Mouse (Mus musculus) forebrain, embryonic 10.5 days (tissue): ENCODE measurements around the gene Sf3a3. TPM values are rescaled to one million over a fixed set of nuclear protein-coding genes. Genes with fewer than 3 reads are reported as not detected.
A peak's percentile ranks its signal among the peaks of the same experiment; 100 is the strongest.

Experiments
- DNase-seq: peaks from one replicate; pipeline ENCODE4 v3.0.0-alpha.2; 2017; ENCODE audit warnings: low spot score; ENCODE audit errors: extremely low spot score
- H3K27ac ChIP-seq: fragments of 300-500 bp; sonication (generic); 2 replicates; pipeline ENCODE4 v1.5.1; 2016; ENCODE audit warnings: mild to moderate bottlenecking
- H3K27me3 ChIP-seq: fragments of 300-500 bp; sonication (generic); 2 replicates; pipeline ENCODE4 v1.6.1; 2016; ENCODE audit warnings: mild to moderate bottlenecking; ENCODE audit not compliant: poor library complexity, severe bottlenecking
- H3K36me3 ChIP-seq: fragments of 300-500 bp; sonication (generic); replicated peaks from 2 replicates; pipeline ENCODE4 v1.6.1; 2016; ENCODE audit warnings: mild to moderate bottlenecking, moderate library complexity
- H3K4me1 ChIP-seq: fragments of 300-500 bp; sonication (generic); 2 replicates; pipeline ENCODE4 v1.6.1; 2016
- H3K4me3 ChIP-seq: fragments of 300-500 bp; sonication (generic); 2 replicates; pipeline ENCODE4 v1.5.1; 2016; ENCODE audit warnings: mild to moderate bottlenecking, moderate library complexity
- H3K9me3 ChIP-seq: fragments of 300-500 bp; sonication (generic); 2 replicates; pipeline ENCODE4 v1.6.1; 2016; ENCODE audit warnings: mild to moderate bottlenecking, moderate library complexity
- WGBS: fragments of 180-500 bp; shearing (Covaris S2); methylation state at CpG from one replicate; pipeline ENCODE4 v1.1.7; 2016; 5-methylcytosine and 5-hydroxymethylcytosine counted together
- polyA plus RNA-seq: library from polyadenylated mRNA; unstranded; fragments of >200 nt; fragmentation: Nextera tagmentation; extraction: Ambion mirVana; gene quantifications from 2 replicates; pipeline ENCODE4 v1.2.1, GENCODE M21; 2016

Sf3a3 gene
- polyA plus RNA-seq, 1 experiment from 2014 or later: 269 TPM

DNA sequence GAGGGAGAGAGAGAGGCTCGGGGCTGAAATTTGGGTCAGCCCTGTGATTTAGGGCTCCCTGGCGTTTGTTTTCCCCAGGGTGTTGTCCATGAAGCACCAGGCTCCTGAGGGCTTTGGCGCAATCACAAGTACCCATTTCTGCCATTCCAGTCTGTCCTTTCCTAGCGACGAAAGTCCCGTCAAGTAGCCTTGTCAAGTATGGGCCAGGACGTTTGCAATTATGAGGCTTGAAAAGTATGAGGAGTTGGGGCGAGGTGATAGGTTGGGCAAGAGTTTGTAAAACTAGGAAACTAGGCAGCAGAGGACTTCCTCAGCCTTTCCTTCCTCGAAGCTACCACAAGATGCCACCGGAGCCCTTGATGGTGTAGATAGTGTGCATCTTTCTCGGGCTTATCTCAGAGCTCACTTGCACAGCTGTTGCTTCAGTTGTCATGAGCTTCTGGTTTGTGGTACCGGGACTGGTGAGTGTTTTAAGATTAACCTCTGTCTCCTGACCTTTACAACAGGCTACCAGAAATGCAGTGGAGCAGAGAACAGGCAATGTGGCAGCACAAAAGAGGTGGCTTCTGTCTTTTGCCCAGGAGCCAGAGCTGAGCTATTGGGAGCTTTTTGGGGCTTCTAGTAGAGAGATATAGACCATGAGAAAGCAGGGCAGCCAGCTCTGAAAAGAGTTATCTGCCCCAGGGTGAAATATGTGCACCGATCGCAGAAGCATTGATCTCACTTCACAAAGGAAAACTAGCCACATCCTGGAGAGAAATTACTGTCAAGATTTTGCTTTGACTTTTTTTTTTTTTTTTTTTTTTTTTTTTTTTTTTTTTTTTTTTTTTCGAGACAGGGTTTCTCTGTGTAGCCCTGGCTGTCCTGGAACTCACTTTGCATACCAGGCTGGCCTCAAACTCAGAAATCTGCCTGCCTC lies 38.0 kb downstream of the Sf3a3 start:
- Histone ChIP-seq H3K27ac (peak overlapping the region; percentile 84; the same call in 1 of the 2 replicates), H3K9me3 (no peaks in the 10 kb centered on the region), H3K36me3 (no peaks in the 10 kb centered on the region), H3K4me3 (peak overlapping the region; percentile 75), H3K4me1 (peaks cover 34% of the 10 kb centered on the region), H3K27me3 (peaks cover 17% of the 10 kb centered on the region)
- no peak for DNase-seq
- WGBS: 16% methylated on average over 14 of the region's 15 CpGs

DNA sequence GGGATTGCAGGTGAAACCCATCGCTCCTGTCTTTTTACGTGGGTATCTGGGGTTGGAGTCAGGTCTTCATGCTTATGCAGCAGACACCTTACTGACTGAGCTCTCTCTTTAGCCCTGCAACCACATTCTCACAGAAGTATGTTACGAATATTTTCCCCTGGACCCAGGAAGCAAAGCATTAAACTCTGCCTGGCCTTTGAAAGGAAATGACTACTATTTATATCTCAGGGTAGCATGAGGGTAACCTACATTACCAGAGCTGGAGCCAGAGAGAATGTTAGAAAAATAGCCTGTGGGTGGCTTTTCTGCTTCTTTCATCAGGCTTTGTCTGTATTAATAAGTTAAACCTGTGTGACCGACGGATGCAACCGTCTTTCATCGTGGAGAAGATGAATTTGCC lies 41.0 kb downstream of the Sf3a3 start:
- Histone ChIP-seq H3K4me3 (no peak overlapping the region), H3K27ac (no peak overlapping the region), H3K36me3 (0 out of 2 replicates have a peak, but pooled peaks cover 5% of the 10 kb centered on the region), H3K4me1 (peaks cover 33% of the 10 kb centered on the region), H3K9me3 (no peaks in the 10 kb centered on the region), H3K27me3 (peaks cover 2% of the 10 kb centered on the region)
- WGBS: 77% methylated on average over 7 of the region's 7 CpGs
- DNase-seq: no peak

DNA sequence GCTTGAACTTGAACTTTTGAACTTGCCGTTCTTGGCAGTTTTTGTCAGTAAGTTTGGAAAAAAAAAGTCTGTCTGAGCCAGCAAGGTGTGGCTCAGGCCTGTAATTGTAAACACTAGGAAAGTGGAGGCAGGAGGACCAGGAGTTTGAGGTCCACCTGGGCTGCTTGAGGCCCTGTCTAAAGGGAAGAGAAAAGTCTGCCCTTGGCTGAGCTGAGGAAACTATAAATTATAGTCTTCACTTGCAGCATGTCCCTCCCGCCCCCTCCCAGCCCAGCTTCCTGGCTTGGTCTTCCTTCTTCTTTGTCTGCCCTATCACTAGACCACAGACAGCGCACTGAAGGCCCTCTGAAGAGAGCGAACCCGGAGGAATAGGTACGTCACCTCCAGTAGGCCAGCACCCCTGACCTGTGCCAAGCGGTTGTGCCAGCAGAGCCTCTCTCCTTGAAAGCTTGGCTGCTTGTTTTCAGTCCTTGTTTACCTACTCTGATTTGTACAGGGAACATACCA lies 44.8 kb downstream of the Sf3a3 start:
- WGBS: 93% methylated on average over 7 of the region's 7 CpGs
- no peaks in the 10 kb centered on the region for H3K9me3 ChIP-seq
- H3K4me3 ChIP-seq: no peak overlapping the region
- H3K36me3 ChIP-seq: peaks cover 7% of the 10 kb centered on the region; the same call in 1 of the 2 replicates
- DNase-seq: no peak
- 0 out of 2 replicates have a peak, but pooled peaks cover 6% of the 10 kb centered on the region for H3K4me1 ChIP-seq
- H3K27ac ChIP-seq: no peak overlapping the region
- H3K27me3 ChIP-seq: no peaks in the 10 kb centered on the region

DNA sequence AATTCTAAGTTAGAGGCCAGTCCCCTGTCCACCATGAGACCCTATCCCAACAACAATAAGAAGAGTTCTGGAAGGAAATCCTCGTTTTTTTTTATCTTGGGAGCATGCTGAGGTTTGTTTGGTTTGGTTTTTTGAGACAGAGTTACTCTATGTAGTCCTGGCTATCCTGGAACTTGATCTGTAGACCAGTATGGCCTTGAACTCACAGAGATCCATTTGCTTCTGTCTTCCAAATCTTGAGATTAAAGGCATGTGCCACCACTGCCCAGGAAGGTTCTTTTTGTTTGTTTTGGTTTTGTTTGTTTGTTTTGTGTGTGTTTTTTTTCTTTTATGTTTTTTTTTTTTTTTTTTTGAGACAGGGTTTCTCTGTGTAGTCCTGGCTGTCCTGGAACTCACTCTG lies 46.6 kb downstream of the Sf3a3 start:
- Histone ChIP-seq H3K9me3 (no peaks in the 10 kb centered on the region), H3K27ac (no peak overlapping the region), H3K4me3 (no peak overlapping the region), H3K27me3 (no peaks in the 10 kb centered on the region), H3K36me3 (peaks cover 7% of the 10 kb centered on the region; the same call in 1 of the 2 replicates), H3K4me1 (no peaks in the 10 kb centered on the region)
- no peak for DNase-seq
- 71% methylated on average over 1 of the region's 1 CpGs for WGBS

DNA sequence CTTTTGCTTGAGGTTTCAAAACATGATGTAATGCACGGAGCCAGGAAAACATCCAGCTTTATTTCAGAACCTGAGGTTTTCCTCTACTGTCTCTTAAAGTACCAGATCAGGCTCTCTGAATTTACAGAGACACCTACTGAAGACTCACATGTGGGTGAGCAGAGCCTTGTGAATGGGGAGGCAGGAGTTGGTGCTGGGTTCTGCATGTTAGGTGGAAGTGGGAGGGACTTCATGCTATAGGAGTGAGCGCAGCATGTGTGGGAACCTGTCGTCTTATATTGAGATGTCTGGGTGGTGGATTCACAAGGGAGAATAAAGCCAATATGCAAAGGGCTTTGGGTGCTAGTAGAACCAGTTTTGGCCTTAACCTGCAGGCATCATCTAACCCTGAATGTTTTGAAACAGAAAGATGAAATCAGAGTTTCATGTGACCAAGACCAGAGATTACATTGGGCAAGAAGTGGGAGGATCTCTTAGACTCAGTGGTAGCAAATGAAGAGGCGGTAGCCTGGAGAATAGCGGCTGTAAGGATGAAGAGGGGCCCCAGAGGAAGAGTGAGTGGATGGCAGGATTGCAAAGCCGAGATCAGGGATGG lies 48.4 kb downstream of the Sf3a3 start:
- no peaks in the 10 kb centered on the region for H3K27me3 ChIP-seq
- H3K4me1 ChIP-seq: no peaks in the 10 kb centered on the region
- no peak overlapping the region for H3K27ac ChIP-seq
- no peak for DNase-seq
- peaks cover 7% of the 10 kb centered on the region; the same call in 1 of the 2 replicates for H3K36me3 ChIP-seq
- no peaks in the 10 kb centered on the region for H3K9me3 ChIP-seq
- H3K4me3 ChIP-seq: no peak overlapping the region
- WGBS: 89% methylated on average over 6 of the region's 6 CpGs

DNA sequence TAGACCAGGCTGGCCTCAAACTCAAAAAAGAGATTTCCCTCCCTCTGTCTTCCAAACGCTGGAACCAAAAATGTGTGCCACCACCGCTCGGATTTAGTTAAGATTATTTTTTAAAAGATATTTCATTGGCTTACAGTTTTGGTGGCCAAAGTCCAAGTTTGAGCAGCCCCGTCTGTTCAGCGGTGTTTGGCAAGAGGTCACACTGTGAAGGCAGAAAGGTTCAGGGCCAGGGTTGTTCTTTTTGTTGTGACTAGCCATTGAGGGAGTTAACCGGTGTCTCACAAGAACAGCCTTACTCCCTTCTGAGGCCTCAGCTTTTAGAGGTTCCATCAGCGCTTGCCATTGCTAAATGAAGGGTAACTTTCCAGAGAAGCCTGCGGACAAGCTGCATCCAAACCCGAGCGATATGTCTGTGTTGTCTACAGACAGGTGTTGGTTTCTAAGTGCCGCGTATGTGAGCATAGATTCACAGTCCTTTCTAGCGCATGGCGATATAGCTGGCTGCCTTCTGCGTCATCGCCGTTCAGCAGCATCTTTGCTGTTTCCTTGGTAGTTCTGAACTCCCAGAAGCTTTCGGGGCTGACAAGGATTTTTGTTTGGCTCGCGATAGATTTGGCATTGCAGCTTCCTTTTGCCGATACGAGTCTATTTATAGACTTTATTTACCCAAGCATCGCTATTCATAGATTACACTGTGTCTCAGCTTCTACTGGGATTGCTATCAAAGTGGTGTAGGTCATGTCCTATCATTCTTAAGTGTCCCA lies 51.4 kb downstream of the Sf3a3 start:
- WGBS: 93% methylated on average over 23 of the region's 23 CpGs
- no peak overlapping the region for H3K27ac ChIP-seq
- peaks cover 2% of the 10 kb centered on the region; the same call in 1 of the 2 replicates for H3K36me3 ChIP-seq
- DNase-seq: no peak
- no peaks in the 10 kb centered on the region for H3K27me3 ChIP-seq
- no peak overlapping the region for H3K4me3 ChIP-seq
- H3K9me3 ChIP-seq: no peaks in the 10 kb centered on the region
- H3K4me1 ChIP-seq: no peaks in the 10 kb centered on the region

DNA sequence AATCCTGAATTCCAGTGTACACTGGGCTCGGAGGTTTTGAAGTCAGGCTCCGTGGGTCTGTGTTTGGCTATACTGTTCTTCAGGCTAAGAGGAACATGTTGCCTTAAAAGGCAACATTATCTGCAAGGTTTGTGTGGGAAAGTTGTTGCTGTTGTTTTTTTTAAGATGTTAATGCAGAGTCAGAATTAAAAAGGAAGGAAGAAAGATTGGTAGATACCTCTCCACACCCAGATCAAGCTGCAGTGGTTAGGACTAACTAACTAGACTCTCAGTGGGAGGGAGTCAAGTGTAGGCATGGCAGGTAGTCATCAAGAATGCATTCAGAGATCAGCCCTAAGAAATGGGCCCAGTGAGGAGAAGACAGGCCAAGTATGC lies 52.0 kb downstream of the Sf3a3 start:
- 95% methylated on average over 2 of the region's 2 CpGs for WGBS
- peaks cover 2% of the 10 kb centered on the region; the same call in 1 of the 2 replicates for H3K36me3 ChIP-seq

DNA sequence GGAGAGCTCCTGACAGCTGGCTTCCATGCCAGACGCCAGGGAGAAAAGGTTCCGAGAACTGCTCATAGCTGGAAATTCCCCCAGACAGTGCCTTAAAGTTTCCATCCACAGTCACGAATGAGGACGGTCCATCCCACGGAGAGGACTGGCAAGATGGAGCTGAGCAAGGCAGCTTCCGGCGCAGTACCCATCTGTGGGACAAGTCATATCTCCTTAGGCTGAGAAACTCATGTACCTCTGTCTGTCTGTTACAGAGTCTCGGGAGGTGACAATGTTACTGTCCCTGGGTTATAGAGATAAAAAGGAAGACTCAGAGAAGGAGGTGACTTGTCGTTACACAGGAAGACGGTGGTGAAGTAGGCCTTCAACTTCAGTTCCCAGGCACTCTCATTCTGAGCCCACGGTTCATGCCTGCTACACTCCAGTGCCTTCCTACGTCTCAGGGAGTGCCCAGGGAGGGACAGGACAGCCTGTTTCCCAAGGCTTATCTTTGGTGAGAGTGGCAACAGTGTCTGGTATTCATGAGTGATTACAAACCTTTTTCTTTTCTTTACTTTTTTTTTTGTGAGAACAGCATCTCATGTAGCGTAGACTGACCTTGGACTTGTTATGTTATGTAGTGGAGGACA lies 54.5 kb downstream of the Sf3a3 start:
- H3K4me3 ChIP-seq: no peak overlapping the region

More for the DNA sequence above, 52.0 kb downstream of the Sf3a3 start:
- H3K27me3 ChIP-seq: no peaks in the 10 kb centered on the region
- no peak for DNase-seq
- no peaks in the 10 kb centered on the region for H3K9me3 ChIP-seq
- H3K27ac ChIP-seq: no peak overlapping the region
- no peaks in the 10 kb centered on the region for H3K4me1 ChIP-seq
- H3K4me3 ChIP-seq: no peak overlapping the region

DNA sequence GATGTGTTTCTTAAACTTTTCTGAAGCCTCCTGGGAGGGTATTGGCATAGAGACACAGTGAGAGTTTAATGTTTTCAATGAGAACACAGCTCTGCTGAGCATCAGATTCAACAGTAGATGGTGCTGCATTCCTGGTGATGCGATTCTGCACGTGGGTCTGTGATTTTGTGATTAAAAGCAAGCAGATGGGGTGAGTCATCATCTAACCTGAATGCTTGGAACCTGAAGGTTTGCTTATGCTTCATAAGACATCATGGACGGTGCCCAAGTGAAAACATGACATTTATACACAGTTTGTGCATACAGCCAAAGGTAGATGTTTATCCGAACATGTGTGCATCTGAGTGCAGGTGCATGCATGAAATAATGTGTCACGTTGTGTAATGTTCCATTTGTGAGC lies 56.0 kb downstream of the Sf3a3 start:
- Histone ChIP-seq H3K4me1 (no peaks in the 10 kb centered on the region), H3K4me3 (no peak overlapping the region), H3K27me3 (no peaks in the 10 kb centered on the region), H3K36me3 (no peaks in the 10 kb centered on the region), H3K27ac (no peak overlapping the region), H3K9me3 (no peaks in the 10 kb centered on the region)
- no peak for DNase-seq
- WGBS: 84% methylated on average over 5 of the region's 5 CpGs

More for the DNA sequence above, 54.5 kb downstream of the Sf3a3 start:
- 87% methylated on average over 13 of the region's 13 CpGs for WGBS
- H3K27ac ChIP-seq: no peak overlapping the region
- no peak for DNase-seq
- no peaks in the 10 kb centered on the region for H3K9me3 ChIP-seq
- no peaks in the 10 kb centered on the region for H3K27me3 ChIP-seq
- no peaks in the 10 kb centered on the region for H3K4me1 ChIP-seq
- H3K36me3 ChIP-seq: no peaks in the 10 kb centered on the region

DNA sequence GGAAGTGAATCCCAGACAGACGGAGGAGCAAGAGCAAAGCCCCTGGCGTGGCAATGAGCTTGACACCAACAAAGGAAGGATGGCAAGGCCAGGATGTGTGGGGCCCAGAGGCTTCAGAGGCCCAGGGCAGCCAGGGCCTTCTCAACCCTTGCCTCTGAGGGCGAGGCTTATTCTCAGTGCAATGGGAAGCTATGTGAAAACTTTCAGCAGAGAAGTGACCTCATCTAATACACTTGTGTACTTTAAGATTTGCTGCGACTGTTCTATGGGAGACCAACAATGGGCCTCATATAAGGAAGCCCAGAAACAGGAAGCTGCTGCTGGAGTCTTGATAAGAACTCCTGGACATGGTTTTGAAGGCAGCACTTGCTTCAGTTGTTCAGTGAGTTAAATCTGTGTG lies 57.5 kb downstream of the Sf3a3 start:
- no peaks in the 10 kb centered on the region for H3K4me1 ChIP-seq
- H3K4me3 ChIP-seq: no peak overlapping the region
- H3K36me3 ChIP-seq: no peaks in the 10 kb centered on the region
- no peaks in the 10 kb centered on the region for H3K27me3 ChIP-seq
- WGBS: 77% methylated on average over 4 of the region's 4 CpGs
- no peak for DNase-seq
- H3K27ac ChIP-seq: no peak overlapping the region
- H3K9me3 ChIP-seq: no peaks in the 10 kb centered on the region

DNA sequence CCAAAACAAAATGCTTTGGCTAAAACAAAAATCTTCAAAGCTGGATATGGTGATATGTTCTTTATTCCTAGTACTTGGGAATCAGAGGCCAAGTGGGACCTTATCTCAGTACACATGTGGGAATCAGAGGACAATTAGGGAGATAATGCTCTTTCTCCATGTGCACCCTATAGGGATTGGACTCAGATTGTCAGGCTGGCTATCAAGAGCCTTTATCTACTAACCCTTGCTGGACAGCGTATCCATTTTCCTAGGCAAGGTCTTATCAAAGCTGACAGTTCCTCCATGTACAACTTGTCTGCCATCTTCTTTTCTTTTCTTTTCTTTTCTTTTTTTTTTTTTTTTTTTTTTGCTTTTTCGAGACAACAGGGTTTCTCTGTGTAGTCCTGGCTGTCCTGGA lies 58.9 kb downstream of the Sf3a3 start:
- H3K9me3 ChIP-seq: no peaks in the 10 kb centered on the region
- no peak overlapping the region for H3K27ac ChIP-seq
- no peaks in the 10 kb centered on the region for H3K36me3 ChIP-seq
- WGBS: 79% methylated on average over 2 of the region's 2 CpGs
- H3K4me3 ChIP-seq: no peak overlapping the region
- H3K4me1 ChIP-seq: no peaks in the 10 kb centered on the region
- DNase-seq: no peak
- no peaks in the 10 kb centered on the region for H3K27me3 ChIP-seq

DNA sequence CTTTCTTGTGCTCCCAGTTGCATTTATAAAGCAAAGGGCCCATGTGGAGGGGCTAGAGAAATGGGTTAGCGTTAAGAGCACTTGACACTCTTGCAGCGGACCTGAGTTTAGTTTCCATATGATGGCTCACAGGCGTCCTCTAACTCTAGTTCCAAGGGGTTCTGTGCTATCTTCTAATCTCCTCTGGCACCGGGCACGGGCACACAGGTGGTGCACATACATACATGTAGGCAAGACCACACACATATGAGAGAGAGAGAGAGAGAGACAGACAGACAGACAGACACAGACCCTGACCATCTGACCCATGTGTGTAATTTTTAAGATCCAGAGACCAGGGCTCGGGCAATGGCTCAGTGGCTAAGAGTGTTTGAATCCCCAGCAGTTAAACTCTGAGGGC lies 59.4 kb downstream of the Sf3a3 start:
- no peak overlapping the region for H3K27ac ChIP-seq
- WGBS: 95% methylated on average over 6 of the region's 6 CpGs
- peaks cover 5% of the 10 kb centered on the region for H3K36me3 ChIP-seq

More for the DNA sequence above, 59.4 kb downstream of the Sf3a3 start:
- Histone ChIP-seq H3K4me1 (no peaks in the 10 kb centered on the region), H3K27me3 (no peaks in the 10 kb centered on the region), H3K9me3 (no peaks in the 10 kb centered on the region), H3K4me3 (no peak overlapping the region)
- no peak for DNase-seq
